Mouse (Mus musculus) heart, postnatal 4 days (tissue): ENCODE measurements around the gene Ehmt2. TPM values are rescaled to one million over a fixed set of nuclear protein-coding genes. Genes with fewer than 3 reads are reported as not detected.

Source experiments
- DNase-seq: peaks from one replicate; pipeline ENCODE4 v3.0.0; 2021
- total RNA-seq, 2 experiments: library from RNA; stranded (reverse); gene quantifications; 2 replicates each; pipeline ENCODE4 v1.2.3; 2021

The Ehmt2 gene
- 10 to 100 TPM; 55.7 to 56.8 TPM for total RNA-seq

- DNase-seq: peak; percentile 82
These were observed at the start of gene Ehmt2, which contains the start of gene C2 for GRCm38 (mm10) chr17:34898160-34898586. TSS of gene Ehmt2 (plus strand) at chr17:34898469. TSS of gene C2 (minus strand) at chr17:34898265.

DNA sequence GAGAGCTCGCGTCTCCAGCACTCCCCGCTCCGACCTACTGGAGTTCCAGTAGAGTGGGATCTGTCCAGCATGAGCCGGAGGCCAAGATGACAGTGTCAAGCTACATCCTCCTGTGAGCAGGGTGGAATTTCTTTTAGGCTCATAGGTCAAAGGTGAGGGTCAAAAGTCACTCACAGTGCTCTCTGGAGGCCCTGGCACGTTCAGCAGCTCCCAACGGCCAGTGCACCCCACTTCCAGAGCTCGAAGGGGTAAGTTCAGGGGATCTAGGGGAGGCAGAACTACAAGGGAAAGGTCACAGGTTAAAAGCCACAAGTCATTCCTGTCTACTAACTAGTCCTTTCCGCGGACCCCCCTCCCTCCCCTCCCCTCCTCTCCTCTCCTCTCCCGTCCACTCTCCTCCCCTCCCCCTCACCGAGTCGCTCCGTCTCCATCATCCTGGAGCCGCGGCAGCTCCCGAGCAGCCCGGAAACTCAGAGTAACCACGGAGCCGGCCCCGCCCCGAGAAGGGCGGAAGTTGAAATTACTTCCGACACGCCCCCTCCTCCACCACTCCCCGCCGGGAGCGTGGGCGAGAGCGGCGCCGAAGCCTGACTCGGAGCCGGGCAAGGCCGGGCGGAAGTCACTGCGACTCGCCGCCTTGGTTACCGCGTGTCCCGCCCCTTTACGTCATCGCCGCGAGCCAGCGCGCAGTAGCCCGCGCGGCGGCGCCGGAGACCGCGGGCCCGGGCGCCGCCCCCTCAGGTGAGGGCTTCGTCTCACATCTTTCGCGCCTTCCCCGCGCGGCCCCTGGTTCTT is 48.4 kb upstream of the Ehmt2 start, which contains the start of the genes Skiv2l and Nelfe:
Gene Skiv2l, minus strand, starts transcription at position 489 of the 795 bp plus-strand sequence.
Gene Nelfe, plus strand, starts transcription at position 670 of the 795 bp plus-strand sequence.
- peak; percentile 98 for DNase-seq

DNA sequence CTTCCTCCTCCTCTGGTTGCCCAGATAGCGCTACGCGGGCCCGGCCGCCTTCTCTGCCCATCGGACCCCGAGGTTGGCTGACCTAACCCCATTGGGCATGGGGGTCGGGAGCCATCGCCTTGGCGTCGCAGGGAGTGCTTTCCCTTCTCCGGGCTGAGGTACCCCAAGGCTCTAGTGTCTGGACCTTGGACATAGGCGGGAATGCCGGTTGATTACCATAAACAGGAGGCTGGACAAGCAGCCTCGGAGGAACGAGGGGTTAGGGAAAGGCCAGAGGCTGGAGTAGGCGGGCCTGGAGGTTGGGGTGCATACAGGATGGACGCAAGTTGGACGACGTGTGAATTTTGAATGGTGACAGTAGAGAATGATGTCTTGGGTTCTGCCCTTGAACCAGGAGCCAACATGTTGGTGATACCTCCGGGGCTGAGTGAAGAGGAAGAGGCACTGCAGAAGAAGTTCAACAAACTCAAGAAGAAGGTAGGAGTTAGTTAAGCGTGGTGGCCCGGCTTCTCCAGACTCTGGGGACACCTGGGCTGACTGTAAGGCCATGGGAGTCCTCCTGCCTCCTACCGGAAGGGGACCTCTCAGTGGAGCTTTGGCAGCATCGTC is 47.6 kb upstream of the Ehmt2 start:
- DNase-seq: no peak

GRCm38 (mm10) chr17:34853511-34853910 is 44.8 kb upstream of the Ehmt2 start:
- no peak for DNase-seq

- no peak for DNase-seq
These were observed 43.5 kb upstream of the Ehmt2 start for GRCm38 (mm10) chr17:34854761-34855160.

- peak; percentile 67 for DNase-seq
These were observed 42.4 kb upstream of the Ehmt2 start for GRCm38 (mm10) chr17:34855825-34856224.

DNA sequence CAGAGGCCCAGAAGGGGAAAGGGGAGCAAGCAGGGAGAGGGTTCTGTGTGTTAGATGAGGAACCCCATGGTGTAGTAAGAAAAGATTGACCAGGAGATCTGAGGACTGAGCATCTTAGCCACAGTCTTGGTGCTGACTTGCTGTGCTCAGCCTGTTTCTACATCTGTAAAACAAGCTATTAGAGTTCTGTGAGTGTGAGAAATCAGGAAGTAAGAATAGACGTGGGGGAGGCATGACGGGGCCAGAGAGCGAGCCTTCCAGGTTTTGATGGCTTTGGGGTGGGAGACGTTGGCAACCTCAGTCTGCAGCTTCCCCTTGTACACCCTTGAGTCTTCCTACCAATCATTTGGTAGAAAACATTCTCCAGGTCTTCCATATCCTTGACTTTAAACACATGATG is 39.6 kb upstream of the Ehmt2 start:
- DNase-seq: no peak

GRCm38 (mm10) chr17:34860514-34860913 is 37.8 kb upstream of the Ehmt2 start:
- DNase-seq: no peak

GRCm38 (mm10) chr17:34861704-34862415 is 36.4 kb upstream of the Ehmt2 start:
- DNase-seq: no peak

- no peak for DNase-seq
These were observed 35.7 kb upstream of the Ehmt2 start, which contains the start of gene Cfb for GRCm38 (mm10) chr17:34862416-34863081. TSS of gene Cfb (minus strand) at chr17:34862518.

DNA sequence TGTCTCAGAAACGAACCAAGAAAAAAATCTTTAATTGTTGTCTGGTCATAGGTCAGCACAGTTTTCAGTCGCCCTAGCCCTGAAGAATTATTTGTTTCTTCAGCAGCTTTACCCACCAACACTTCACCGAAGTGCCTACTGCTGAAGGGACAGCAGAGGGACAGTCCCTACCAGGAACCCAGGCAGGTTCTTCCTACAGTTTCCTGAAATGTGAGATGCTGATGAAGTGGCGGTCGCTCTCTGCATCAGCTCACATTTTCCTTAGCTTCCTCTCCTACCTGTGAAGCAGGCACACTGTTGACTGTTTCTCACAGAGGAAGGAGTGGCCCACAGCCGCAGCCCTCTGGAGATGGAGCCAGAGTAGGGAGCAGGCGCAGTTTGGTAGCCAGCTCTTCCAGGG is 32.3 kb upstream of the Ehmt2 start:
- no peak for DNase-seq

- DNase-seq: no peak
These were observed 23.9 kb upstream of the Ehmt2 start for GRCm38 (mm10) chr17:34874321-34874720.

- no peak for DNase-seq
These were observed 18.9 kb upstream of the Ehmt2 start, which contains the start of gene Zbtb12 for GRCm38 (mm10) chr17:34879336-34879879. TSS of gene Zbtb12 (plus strand) at chr17:34879483.

GRCm38 (mm10) chr17:34881166-34881565 is 17.1 kb upstream of the Ehmt2 start:
- no peak for DNase-seq

DNA sequence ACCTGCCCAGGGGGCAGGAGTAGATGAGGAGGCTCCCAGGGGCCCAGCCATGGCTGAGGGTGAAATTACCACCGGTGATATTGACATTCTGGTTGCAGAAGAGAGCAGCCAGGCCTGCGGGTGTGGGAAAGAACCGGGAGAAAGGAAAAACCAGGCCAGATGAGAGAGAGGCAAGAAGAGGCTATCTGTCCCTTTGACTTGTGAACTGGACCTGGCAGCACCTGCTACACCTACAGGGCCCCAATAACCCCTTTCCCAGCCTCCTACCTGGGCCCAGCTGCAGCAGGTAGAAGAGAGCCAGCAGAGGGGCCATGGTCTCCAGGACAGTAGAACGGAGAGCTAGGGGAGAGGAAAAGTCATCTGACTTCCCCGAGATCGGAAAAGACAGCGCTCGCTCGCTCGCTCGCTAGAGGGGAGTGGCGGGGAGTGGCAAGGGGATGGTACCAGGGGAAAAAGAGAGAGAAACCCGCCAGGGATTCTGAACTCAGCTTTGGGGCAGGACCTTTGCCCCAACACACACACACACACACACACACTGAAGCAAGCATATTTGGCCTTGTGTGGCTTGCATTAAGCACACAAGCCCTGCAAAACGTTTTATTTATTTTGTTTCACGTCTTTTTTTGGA is 16.5 kb upstream of the Ehmt2 start, which contains the start of gene Gm20547:
Gene Gm20547, minus strand, starts transcription at position 360 of the 628 bp plus-strand sequence.
- no peak for DNase-seq

DNA sequence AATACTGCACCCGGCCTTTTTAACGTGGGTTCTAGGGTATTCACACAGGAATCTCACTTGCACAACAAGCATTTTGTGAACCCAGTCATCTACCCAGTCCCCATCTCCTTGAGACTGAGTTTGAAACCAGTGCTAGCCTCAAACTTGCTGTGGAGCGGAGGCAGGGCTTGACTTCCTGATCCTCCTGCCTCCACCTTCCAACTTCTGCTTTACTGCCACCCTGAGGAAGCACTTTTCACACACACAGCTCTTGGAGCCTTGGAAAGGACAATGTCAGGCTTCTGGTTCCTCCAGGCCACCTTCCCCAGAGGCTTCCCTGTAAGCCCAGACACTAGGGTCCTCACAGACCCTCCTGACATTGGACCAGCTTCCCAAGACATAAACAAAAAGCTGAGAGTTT is 14.9 kb upstream of the Ehmt2 start:
- DNase-seq: no peak

GRCm38 (mm10) chr17:34884704-34885103 is 13.6 kb upstream of the Ehmt2 start:
- no peak for DNase-seq

DNA sequence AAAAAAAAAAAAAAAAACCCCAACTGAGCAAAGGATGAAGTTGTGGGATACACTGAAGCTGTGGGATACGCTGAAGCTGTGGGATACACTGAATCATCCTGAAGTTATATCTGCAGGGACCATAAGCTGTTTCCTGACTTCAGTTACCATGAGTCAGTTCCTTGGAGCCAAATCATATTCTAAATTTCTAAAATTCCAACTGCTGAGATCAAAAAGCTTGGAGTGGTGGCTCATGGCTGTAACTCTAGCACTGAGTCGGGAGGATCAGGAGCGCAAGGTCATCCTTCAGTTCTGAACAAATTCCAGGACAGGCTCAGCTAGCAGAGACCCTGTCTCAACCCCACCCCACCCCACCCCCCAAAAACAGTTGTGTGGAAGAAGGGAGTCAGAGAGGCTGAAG is 12.7 kb upstream of the Ehmt2 start:
- no peak for DNase-seq

DNA sequence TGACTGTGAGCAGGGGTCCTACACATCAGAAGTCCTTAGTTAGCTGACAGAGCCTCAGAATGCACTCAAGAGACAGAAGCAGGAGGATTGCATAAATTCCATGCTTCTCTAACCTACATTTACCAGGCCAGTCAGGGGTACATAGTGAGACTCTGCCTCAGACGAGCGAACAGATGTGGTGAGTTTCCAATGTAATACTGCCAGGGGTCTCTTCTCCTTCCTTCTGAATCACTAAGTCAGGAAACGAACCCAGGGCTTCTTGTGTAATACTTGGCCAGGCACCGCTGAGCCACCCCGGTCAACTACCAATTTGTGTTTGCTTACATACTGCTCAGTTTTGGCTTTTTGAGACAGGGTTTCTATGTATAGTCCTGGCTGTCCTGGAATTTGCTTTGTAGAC is 10.3 kb upstream of the Ehmt2 start:
- DNase-seq: no peak

DNA sequence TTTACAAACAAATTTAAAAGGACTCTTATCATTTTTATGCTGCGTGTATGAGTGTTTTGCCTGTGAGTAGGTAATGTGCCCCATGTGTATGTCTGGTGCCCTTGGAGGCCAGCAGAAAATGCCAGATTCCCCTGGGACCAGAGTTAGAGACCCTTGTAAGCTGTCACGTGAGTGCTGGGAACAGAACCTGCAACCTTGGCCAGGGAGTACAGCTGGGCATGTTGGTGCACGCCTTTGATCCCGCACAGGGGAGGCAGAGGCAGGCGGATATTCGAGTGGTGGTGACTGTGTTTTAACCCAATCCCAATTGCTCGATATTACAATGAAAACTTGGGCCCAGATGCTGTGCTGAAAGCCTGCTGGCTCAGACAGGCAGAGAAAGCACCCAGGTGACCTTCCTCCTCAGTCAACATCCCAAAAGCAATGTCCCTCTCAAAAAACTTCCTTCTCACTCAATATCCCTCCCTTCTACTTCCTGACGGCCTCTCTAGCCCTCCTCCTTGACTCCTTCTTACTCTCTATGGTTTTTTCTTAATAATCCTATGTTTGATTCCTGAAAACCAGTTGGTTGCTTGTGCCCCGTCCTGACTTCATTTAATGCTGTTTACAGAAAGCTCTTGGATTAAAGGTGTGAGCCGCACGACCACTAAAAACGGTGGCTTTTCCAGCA is 8.1 kb upstream of the Ehmt2 start:
- DNase-seq: no peak

GRCm38 (mm10) chr17:34891377-34891776 is 6.9 kb upstream of the Ehmt2 start:
- DNase-seq: no peak
